Mouse (Mus musculus) stomach, postnatal 0 days (tissue): Measurements from ENCODE around the gene Nccrp1.
"Not testable (repeated sequence)": the region's sequence is repeated elsewhere in the genome, so short reads cannot be mapped to it uniquely, and the experiment has no call there.

Experiments used
- CTCF ChIP-seq: IDR thresholded peaks from 2 replicates; pipeline ENCODE4 v1.5.1; 2016; ENCODE audit warnings: antibody characterized with exemption, low read depth, mild to moderate bottlenecking, moderate library complexity
- EP300 ChIP-seq: optimal IDR thresholded peaks from 2 replicates; pipeline ENCODE3; 2016; ENCODE audit warnings: antibody characterized with exemption

DNA sequence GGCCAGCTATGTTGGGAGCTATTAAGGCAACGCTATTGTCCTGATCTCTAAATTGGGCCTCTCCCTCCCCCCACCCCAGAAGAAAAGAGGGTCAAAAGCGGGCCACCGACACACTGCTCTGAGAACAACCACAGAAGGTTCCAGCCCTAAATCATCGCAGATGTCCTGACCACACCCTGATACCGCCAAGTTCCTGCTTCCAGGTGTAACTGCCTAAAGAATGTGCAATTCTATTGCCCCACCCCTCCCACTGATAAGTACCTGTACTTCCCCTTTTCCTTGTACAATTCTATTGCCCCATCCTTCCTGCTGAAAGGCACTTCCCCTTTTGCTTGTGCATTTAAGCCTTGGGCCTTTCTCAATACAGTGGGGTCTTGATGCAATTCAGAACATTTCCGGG lies 8.2 kb downstream of the Nccrp1 start:
- TF ChIP-seq EP300, CTCF: not testable (repeated sequence)
